Mouse (Mus musculus) CH12.LX (cell line): ENCODE measurements around the gene Krt14. TPM values are rescaled to one million over a fixed set of nuclear protein-coding genes. Genes with fewer than 3 reads are reported as not detected.
A peak's percentile ranks its signal among the peaks of the same experiment; 100 is the strongest.

Experiments
- DNase-seq: peaks from one replicate; pipeline ENCODE4 v3.0.0-alpha.2; 2013; ENCODE audit errors: extremely low read depth
- H3K27ac ChIP-seq: 2 replicates; pipeline ENCODE4 v1.5.1; 2012; ENCODE audit warnings: low read depth, mild to moderate bottlenecking, control low read depth, moderate library complexity; ENCODE audit not compliant: insufficient read depth
- H3K27me3 ChIP-seq: replicated peaks from 2 replicates; pipeline ENCODE3; 2012; ENCODE audit warnings: inconsistent platforms
- H3K36me3 ChIP-seq, 2 experiments: replicated peaks in 1 of 2; 2 replicates each; pipeline versions ENCODE3 to v1.6.1; 2012; ENCODE audit warnings: inconsistent platforms in 1 of 2, low read length in 1 of 2, mild to moderate bottlenecking in 1 of 2, mixed read lengths in 1 of 2, moderate library complexity in 1 of 2; ENCODE audit not compliant: control insufficient read depth in 1 of 2, insufficient read depth in 1 of 2
- H3K4me1 ChIP-seq, 2 experiments: 2 replicates each; pipeline ENCODE4 v1.6.1; 2012; ENCODE audit warnings: inconsistent platforms in 1 of 2, moderate library complexity in 1 of 2; ENCODE audit not compliant: insufficient read depth in 2 of 2, control insufficient read depth in 1 of 2
- H3K4me2 ChIP-seq: 2 replicates; pipeline ENCODE4 v1.6.1; 2012; ENCODE audit warnings: low read depth, mild to moderate bottlenecking, control low read depth; ENCODE audit not compliant: poor library complexity, insufficient read depth, severe bottlenecking
- H3K4me3 ChIP-seq, 3 experiments: fragments of 150-350 bp in 1 of 3; sonication (generic) in 1 of 3; replicated peaks in 1 of 3; 2 replicates each; pipeline versions ENCODE3 to v1.5.1; 2011 to 2012; ENCODE audit warnings: low read depth in 2 of 3, low read length in 2 of 3, mild to moderate bottlenecking in 2 of 3, moderate library complexity in 2 of 3, control low read depth in 1 of 3, improper control_type of control experiment in 1 of 3, inconsistent platforms in 1 of 3, mixed read lengths in 1 of 3; ENCODE audit not compliant: poor library complexity in 1 of 3
- H3K79me2 ChIP-seq: replicated peaks from 2 replicates; pipeline ENCODE4 v1.6.1; 2012; ENCODE audit warnings: mild to moderate bottlenecking, moderate library complexity; ENCODE audit not compliant: control insufficient read depth, poor library complexity, insufficient read depth, severe bottlenecking; ENCODE audit errors: extremely low read depth
- H3K9ac ChIP-seq: 2 replicates; pipeline ENCODE4 v1.6.1; 2012; ENCODE audit warnings: low read depth, mild to moderate bottlenecking, control low read depth, moderate library complexity; ENCODE audit not compliant: insufficient read depth
- H3K9me3 ChIP-seq: replicated peaks from 2 replicates; pipeline ENCODE3; 2012; ENCODE audit warnings: low read length, inconsistent platforms, mixed read lengths
- CHD1 ChIP-seq: IDR thresholded peaks from 2 replicates; pipeline ENCODE4 v1.6.1; 2012; ENCODE audit warnings: low read depth, low read length, improper control_type of control experiment, inconsistent platforms
- CTCF ChIP-seq, 2 experiments: IDR thresholded peaks in 1 of 2; conservative IDR thresholded peaks in 1 of 2; 2 replicates each; pipeline ENCODE4 v1.5.1; 2011 to 2012; ENCODE audit warnings: low read depth in 2 of 2, low read length in 2 of 2, improper control_type of control experiment in 1 of 2, inconsistent platforms in 1 of 2, mild to moderate bottlenecking in 1 of 2, moderate library complexity in 1 of 2
- ELF1 ChIP-seq: IDR thresholded peaks from 2 replicates; pipeline ENCODE4 v1.6.1; 2014; ENCODE audit warnings: low read depth, mild to moderate bottlenecking, inconsistent platforms, low read length, improper control_type of control experiment
- JUN ChIP-seq: IDR thresholded peaks from 2 replicates; pipeline ENCODE4 v1.6.1; 2011; ENCODE audit warnings: low read depth, mild to moderate bottlenecking, low read length, improper control_type of control experiment, moderate library complexity; ENCODE audit not compliant: insufficient read depth
- MAFK ChIP-seq: IDR thresholded peaks from 2 replicates; pipeline ENCODE4 v1.6.1; 2011; ENCODE audit warnings: low read length, improper control_type of control experiment; ENCODE audit not compliant: insufficient replicate concordance
- MAZ ChIP-seq: IDR thresholded peaks from 2 replicates; pipeline ENCODE4 v1.6.1; 2012; ENCODE audit warnings: low read depth, mild to moderate bottlenecking, inconsistent platforms, low read length, improper control_type of control experiment, moderate library complexity
- MEF2A ChIP-seq: IDR thresholded peaks from 2 replicates; pipeline ENCODE4 v1.6.1; 2014; ENCODE audit warnings: low read depth, mild to moderate bottlenecking, inconsistent platforms, low read length, improper control_type of control experiment, borderline replicate concordance
- MXI1 ChIP-seq: IDR thresholded peaks from 2 replicates; pipeline ENCODE4 v1.6.1; 2011; ENCODE audit warnings: mild to moderate bottlenecking, low read depth, low read length, improper control_type of control experiment
- NELFE ChIP-seq: IDR thresholded peaks from 2 replicates; pipeline ENCODE4 v1.6.1; 2011; ENCODE audit warnings: low read depth, low read length, improper control_type of control experiment
- PAX5 ChIP-seq: IDR thresholded peaks from 2 replicates; pipeline ENCODE4 v1.6.1; 2012; ENCODE audit warnings: low read length, inconsistent platforms, mixed read lengths
- RCOR1 ChIP-seq: conservative IDR thresholded peaks from 2 replicates; pipeline ENCODE4 v1.6.1; 2012; ENCODE audit warnings: low read depth, mild to moderate bottlenecking, inconsistent platforms, low read length, improper control_type of control experiment
- TCF12 ChIP-seq: IDR thresholded peaks from 2 replicates; pipeline ENCODE4 v1.6.1; 2014; ENCODE audit warnings: low read depth, mild to moderate bottlenecking, inconsistent platforms, low read length, improper control_type of control experiment
- dilution Hi-C: fragments of 300-500 bp; cut with MboI; formaldehyde crosslinking; loops from 2 replicates; pipeline ENCODE4 v1.14.3; 2020; ENCODE audit warnings: low sequenced_read_pairs; ENCODE audit not compliant: extremely low pct_unique_long_range_greater_than_20kb, extremely low pct_ligation_motif_present
- in situ Hi-C: fragments of 300-500 bp; cut with MboI; formaldehyde crosslinking; loops from 3 replicates; pipeline ENCODE4 v1.14.3; 2019; ENCODE audit warnings: low sequenced_read_pairs, low pct_ligation_motif_present, low pct_unique_long_range_greater_than_20kb, mixed read lengths
- polyA plus RNA-seq: library from polyadenylated mRNA; unstranded; fragments of >175 nt; gene quantifications from 2 replicates; pipeline ENCODE4 v1.2.1, GENCODE M21; 2012; ENCODE audit warnings: low read depth; ENCODE audit not compliant: insufficient read length
- total RNA-seq, 2 experiments: library from RNA; depleted of rRNA; stranded (reverse); fragments of 300-350 nt in 1 of 2; fragments of >200 nt in 1 of 2; gene quantifications; 2 replicates each; pipeline ENCODE4 v1.2.3; 2012 to 2014

Krt14 gene
- total and polyA plus RNA-seq, 3 experiments: not detected

DNA sequence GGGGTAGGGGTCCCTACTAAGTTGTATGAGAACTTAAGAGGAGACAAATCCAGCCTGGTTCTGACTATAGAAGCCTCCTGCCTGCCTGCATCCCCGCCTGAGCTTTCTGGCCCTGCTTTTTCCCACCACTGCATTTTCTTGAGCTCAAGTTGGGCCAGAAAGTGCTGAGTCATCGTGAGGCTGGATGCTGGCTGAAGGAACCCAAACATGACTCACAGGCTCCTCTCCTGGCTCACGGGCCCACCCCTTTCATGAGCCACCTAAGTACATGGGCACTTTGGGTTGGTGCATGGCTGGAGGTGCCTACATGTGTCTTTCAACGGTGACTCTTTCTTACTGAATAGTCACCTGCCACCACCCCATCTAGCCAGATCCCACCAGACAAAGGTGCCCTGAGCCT, 8.7 kb downstream of the Krt14 start:
- peaks cover 0 to 7% of the 10 kb centered on the region in 2 experiments; a peak in 2 of 4 replicates for H3K4me1 ChIP-seq
- DNase-seq: no peak
- H3K27me3 ChIP-seq: peaks cover 43% of the 10 kb centered on the region
- in situ Hi-C loops: no loop called here
- no peak overlapping the region for H3K4me3 ChIP-seq
- no peaks in the 10 kb centered on the region for H3K9me3 ChIP-seq
- no peak overlapping the region for H3K4me2 ChIP-seq
- TF ChIP-seq MAFK (peak; percentile 56), TCF12 (no peak)
- dilution Hi-C loops: no loop called here
- H3K9ac ChIP-seq: no peak overlapping the region
- H3K36me3 ChIP-seq: no peaks in the 10 kb centered on the region
- H3K27ac ChIP-seq: no peak overlapping the region
- H3K79me2 ChIP-seq: no peaks in the 10 kb centered on the region

DNA sequence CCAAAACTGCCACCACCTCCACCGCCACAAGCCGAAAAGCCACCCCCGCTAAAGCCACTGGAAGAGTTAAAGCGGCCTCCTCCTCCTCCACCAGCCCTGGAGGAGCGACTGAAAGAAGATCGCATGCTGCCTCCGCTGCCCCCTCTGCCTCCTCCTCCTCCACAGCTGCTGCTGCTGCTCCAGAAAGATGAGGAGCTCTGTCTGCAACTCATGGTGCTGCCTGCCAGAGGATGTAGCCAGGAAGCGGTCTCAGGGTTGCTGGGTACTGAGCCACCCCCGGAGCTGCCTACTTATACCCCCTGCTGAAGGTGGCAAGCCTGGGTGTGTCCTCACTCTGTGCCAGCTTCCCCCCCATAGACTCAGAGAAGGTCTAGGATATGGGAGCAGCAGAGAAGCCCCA, 14.4 kb downstream of the Krt14 start, which contains the start of gene Krt9:
TSS of gene Krt9 (minus strand) at position 255 of the 400 bp plus-strand sequence.
- in situ Hi-C loops: no loop called here
- Histone ChIP-seq H3K9me3 (no peaks in the 10 kb centered on the region), H3K36me3 (no peaks in the 10 kb centered on the region), H3K4me1 (no peaks in the 10 kb centered on the region), H3K27ac (no peak within 1 kb of the TSS), H3K4me2 (no peak within 1 kb of the TSS), H3K4me3 (no peak within 1 kb of the TSS), H3K79me2 (no peaks in the 10 kb centered on the region), H3K27me3 (peaks cover 64% of the 10 kb centered on the region), H3K9ac (no peak within 1 kb of the TSS)
- no peak for TF ChIP-seq RCOR1
- no peak for TF ChIP-seq MAZ
- dilution Hi-C loops: no loop called here
- DNase-seq: no peak

DNA sequence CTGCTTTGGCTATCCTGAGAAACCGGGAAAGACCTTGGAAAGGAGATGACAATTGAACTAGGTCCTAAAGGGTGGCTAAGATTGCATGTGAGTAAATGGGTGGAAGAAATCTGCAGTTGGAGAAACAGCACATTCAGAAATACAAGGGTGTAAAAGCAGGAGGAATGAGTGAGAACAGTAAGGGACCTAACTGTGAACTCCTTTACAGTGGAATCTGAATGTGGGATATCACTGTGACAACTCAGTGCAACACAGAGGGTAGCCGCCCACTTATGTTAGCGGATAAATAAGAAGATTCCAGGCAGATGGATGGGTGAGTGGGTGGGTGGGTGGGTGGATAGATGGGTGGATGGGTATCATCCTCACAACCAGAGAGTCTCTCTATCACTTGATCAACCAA, 15.5 kb downstream of the Krt14 start:
- in situ Hi-C loops: no loop called here
- no peaks in the 10 kb centered on the region for H3K36me3 ChIP-seq
- TF ChIP-seq MEF2A (no peak), CTCF (conservative IDR thresholded peaks at IDR 0.05 in 1 of 2, IDR thresholded peaks at IDR 0.05 in 1 of 2; ENCODE audit: low read depth in 2 of 2, low read length in 2 of 2) (no peak), PAX5 (no peak), JUN (no peak), MXI1 (no peak), ELF1 (no peak), NELFE (no peak), CHD1 (no peak)

More for the DNA sequence above, 15.5 kb downstream of the Krt14 start:
- H3K9me3 ChIP-seq: no peaks in the 10 kb centered on the region
- H3K27me3 ChIP-seq: peaks cover 66% of the 10 kb centered on the region
- H3K4me2 ChIP-seq: no peak overlapping the region
- H3K9ac ChIP-seq: no peak overlapping the region
- DNase-seq: no peak
- H3K4me1 ChIP-seq: no peaks in the 10 kb centered on the region
- H3K79me2 ChIP-seq: no peaks in the 10 kb centered on the region
- no peak overlapping the region for H3K4me3 ChIP-seq
- dilution Hi-C loops: no loop called here
- H3K27ac ChIP-seq: no peak overlapping the region
